Mouse (Mus musculus) cerebellum, adult (tissue): ENCODE data around the gene Slc23a4.

ENCODE experiments used
- ATAC-seq: cut with Nextera tagmentation; 2 replicates; pipeline ENCODE4 v1.9.2; 2017; ENCODE audit warnings: mild to moderate bottlenecking, moderate library complexity, mixed read lengths; ENCODE audit not compliant: insufficient number of reproducible peaks, low FRiP score, low TSS enrichment

Slc23a4 gene

DNA sequence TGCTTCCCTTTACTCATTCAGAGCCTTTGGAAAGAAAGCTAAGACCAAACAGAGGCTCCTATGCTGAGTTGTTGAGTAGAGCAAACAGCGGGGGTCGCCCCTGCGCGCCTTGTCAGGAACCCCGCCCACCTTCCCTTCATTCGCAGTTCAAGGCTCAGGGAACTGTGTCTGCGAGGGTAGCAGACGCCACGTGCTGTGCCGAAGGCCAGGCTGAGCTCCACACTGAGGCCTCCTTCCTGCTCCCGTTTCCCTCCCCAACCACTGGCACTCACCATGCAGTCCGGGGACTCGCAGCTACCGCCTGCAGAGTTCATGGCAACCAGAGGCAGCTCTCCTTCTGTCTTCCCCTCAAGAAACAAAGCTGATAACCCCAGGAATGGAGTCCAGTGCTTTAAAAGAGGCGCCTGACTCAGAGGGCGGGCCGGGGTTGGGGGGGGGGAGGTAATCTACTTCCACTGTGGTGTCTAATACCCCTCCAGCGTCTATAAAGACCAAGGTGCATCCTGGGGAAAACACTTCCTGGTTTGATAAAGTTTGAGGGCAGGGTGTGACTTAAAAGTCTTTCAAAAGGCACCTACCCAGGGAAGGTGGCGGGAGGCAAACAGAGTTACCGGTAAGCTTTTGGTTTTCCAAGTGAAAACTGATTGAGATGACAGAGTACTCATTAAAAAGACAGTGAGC, at the start of gene Slc23a4:
TSS of gene Slc23a4 (minus strand) at position 324 of the 681 bp plus-strand sequence.
- no peak for ATAC-seq

DNA sequence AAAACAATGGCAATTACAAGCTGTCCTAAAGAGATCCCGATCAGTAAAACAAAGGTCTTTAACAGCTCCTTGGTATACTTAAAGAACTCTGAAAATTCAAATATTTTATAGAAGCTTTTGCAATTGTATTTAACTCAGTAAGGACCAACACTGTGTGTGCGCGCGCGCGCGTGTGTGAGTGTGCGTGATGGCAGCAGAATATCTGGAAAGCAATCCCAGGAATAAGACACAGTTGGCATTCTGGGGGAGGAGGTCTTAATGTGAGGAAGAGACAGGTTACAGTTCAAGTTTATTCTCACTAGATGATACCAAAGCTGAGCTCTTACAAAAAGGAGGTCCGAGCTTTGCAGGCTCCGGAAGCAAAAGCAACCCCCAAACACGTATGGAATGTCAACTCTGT, 45.1 kb upstream of the Slc23a4 start:
- ATAC-seq, result no peak

GRCm38 (mm10) chr6:35032704-35033103, 44.5 kb upstream of the Slc23a4 start:
- no peak for ATAC-seq

- no peak for ATAC-seq
These were observed 42.6 kb upstream of the Slc23a4 start for GRCm38 (mm10) chr6:35030811-35031210.

- ATAC-seq, result no peak
These were observed 42.0 kb upstream of the Slc23a4 start for GRCm38 (mm10) chr6:35030226-35030625.

DNA sequence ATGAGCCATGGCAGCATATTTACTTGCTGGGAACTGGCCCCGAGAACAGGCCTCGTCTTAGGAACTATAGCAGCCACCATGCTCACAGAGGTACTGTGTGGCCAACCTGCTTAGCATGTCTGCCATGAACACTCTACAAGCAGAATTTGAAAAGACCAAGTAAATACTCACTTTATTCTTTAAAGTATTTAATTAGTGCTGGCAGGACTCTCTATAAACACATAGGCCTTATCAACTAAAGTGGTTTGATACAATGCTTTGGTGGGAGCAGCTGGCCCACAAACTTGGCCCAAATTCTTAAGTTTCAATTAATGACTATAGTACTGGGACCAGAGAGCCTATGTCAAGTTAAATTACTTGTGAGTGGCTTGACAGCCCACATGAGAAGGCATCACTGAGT, 39.8 kb upstream of the Slc23a4 start:
- ATAC-seq, result no peak

DNA sequence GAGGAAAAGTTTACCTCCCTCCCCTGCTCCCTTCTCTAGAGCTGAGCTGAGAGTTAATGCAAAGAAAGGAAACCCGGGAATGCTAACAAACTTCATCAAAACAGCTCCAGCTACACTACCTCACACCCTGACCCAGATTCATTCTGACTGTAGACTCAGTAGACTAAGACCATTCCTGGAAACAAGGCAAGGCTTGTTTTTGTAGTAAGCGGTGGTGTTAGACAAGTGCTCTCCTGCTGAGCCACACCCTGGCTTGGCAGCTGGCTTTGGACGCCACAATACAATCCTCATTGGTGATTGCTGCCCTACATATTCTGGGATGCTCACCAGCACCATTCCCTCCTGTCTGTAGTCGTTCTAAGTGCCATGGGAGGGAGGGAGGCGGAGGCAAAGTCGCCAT, 39.1 kb upstream of the Slc23a4 start:
- ATAC-seq, result peak; percentile 80; the same call in 1 of the 2 replicates

DNA sequence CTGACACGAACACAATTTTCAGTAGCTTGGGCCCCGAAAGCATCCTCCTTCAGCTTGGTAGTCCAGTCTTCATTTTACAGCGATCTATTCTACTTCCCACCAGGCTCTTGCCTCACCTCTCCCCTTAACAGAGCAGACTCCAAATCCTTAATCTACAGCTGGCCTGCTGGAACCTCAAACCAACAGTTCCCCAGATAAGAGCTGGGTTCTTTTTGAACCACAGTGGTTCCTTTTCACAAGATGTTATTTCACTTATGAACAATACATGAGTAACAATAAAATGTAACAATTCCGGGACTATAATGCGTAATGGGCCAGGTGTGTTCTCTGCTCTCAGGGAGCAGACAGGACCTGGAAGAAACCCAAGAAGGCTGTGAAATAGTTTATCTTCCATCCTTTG, 28.4 kb upstream of the Slc23a4 start:
- ATAC-seq, result no peak

- no peak for ATAC-seq
These were observed 23.7 kb upstream of the Slc23a4 start for GRCm38 (mm10) chr6:35011953-35012352.

DNA sequence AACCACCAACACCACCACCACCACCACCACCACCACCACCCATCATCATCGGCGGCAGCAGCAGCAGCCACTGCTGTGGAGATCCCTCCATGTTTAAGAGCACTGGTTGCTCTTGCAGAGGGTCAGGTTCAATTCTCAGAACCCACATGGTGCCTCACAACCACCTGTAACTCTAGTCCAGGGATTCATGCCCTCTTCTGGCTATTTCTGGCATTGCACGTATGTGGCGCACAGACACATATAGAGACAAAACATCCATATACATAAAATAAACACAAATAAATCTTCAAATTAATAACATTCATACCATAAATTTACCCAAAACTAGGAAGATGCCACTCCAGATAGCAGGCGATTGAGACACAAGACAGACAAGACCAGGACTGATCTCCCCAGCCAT, 22.5 kb upstream of the Slc23a4 start:
- ATAC-seq, result no peak

- peak; percentile 59 for ATAC-seq
These were observed 14.1 kb upstream of the Slc23a4 start for GRCm38 (mm10) chr6:35002261-35002669.

DNA sequence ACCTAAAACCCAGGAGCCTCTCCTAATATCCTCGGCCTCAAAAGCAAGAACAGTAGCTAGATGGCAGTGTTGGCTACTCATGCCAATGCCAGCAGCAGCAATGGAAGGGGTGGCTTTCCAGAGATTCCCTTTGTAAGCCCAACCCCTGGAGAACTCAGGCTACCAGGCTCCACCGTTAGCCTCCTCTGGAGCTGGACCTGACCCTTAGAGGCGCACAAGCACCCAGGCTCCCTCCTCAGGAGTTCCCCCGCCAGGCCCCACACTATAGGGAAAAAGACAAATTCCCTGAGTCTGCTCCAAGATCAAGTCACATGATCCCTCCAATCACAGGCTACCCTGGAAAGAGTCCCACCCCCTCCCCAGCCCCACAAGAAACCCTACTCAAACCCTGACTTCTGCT, 10.9 kb upstream of the Slc23a4 start:
- ATAC-seq, result peak; percentile 7; the same call in 1 of the 2 replicates

DNA sequence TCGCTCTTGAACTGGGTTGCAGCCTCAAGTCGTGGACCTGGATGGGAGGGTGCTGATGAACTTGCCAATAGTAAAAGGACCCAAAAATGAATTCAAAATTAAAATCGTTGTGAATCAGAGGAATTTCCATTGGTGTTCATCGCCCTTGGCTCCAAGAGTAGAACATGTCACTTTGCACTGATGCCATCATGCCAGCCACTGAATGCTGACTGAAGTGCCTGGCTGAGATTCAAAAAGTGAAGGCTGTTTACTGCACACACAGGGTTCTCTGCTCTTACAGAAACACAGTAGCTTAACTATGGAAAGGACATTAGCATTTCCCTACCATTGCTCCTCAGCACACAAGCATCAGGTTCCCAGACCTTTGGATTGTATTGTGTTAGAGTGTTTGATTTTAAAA, 8.3 kb upstream of the Slc23a4 start:
- no peak for ATAC-seq

GRCm38 (mm10) chr6:34995265-34995681, 7.1 kb upstream of the Slc23a4 start:
- peak; percentile 62 for ATAC-seq

DNA sequence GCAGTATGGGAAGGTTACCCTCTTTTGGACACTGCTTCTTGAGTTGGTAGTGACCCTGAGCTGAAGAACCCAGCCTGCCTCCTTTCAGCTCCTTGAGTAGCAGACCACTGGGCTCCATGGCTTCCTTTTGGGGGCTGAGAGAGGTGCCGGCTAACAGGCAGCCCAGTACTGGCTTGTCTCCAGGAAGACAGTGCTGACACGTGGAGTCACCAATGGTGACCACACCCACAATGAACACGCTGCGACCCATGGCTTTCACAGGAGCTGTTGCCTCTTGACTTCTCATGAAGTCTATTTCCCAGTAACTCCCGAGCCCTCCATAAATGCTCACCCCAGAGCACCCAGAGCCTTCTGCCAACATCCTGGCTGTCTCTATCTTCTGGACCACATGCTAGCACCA, 6.5 kb upstream of the Slc23a4 start:
- ATAC-seq, result no peak

DNA sequence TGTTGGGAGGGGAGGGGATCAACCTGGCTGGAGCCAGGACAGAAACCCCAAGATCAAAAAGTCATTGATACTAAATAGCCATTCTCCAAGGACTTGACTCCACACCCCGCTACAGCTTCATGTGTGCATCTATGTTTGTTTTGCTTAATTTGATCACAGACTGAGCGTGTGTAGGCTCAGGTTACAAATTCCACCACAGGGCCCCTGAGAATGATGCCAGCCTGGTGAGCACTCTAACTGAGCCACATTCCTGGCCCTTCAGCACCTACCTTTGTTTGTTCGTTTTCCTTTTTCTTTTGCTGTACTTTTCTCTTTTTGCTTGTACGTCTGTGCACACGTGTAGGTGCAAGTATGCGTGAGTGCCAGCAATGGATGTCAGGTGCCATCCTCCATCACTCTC, 1.1 kb upstream of the Slc23a4 start:
- no peak for ATAC-seq

DNA sequence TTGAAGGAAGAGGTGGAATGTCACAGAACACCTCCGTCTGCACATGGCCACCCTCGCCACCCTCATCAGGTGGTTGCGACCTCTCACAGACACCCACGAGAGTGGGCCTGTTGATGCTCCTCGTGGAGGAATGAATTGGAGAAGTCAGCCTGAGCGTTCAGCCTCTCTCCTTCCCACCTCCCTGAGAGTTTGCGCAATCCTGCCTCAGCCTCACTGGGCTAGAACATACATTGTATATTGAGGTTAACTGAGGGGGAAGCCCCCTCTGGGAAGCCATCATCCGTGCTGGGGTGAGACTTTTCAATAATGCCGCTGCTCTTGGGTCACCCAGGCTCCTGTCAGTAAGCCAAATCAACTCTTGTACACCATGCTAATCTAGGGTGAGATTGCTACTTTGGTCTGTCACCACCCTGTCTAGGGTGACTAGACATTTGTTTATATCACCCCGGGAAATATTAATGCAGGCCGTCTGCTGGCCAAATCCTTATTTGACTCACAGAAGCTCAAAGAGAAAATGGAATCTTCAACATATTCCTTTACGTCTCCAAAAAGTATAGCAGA, 1.0 kb downstream of the Slc23a4 start:
- ATAC-seq, result no peak

GRCm38 (mm10) chr6:34980661-34981060, 7.5 kb downstream of the Slc23a4 start:
- no peak for ATAC-seq

DNA sequence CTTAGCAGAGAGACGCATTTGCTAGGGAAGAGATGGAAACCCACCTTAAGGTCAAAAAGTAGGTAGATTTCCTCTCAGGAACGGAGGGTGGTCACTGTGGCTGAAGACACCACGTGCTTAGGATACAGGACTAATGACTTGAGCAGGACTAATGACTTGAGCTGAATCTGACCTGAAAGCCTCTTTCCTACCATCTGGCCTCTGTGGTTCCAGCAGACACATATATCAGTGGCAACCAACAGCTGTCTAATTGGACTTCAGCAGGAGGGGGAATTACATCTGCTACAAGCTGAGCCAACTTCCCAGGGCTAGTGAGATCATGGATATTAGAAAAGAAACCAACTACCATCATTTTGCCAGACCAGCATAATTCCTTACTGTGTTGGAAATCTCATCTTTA, 8.9 kb downstream of the Slc23a4 start:
- no peak for ATAC-seq

GRCm38 (mm10) chr6:34971181-34971580, 17.0 kb downstream of the Slc23a4 start:
- no peak for ATAC-seq

GRCm38 (mm10) chr6:34965819-34966539, 22.2 kb downstream of the Slc23a4 start:
- ATAC-seq, result no peak

GRCm38 (mm10) chr6:34964550-34964949, 23.7 kb downstream of the Slc23a4 start:
- ATAC-seq, result no peak
